Mouse (Mus musculus): Measurements from ENCODE around the gene Grxcr1.

Gene Grxcr1

GRCm38 (mm10) chr5:68031744-68032143 lies at the start of gene Grxcr1:
Gene Grxcr1, plus strand, starts transcription at chr5:68031835.
- DNase-seq (ENCODE audit: low spot score in 2 of 2): no peak

- no peak for DNase-seq (ENCODE audit: low spot score in 2 of 2)
Observed at GRCm38 (mm10) chr5:67981946-67982526, 49.6 kb upstream of the Grxcr1 start.

- DNase-seq (ENCODE audit: low spot score in 2 of 2): no peak
Observed at GRCm38 (mm10) chr5:67990426-67990825, 41.2 kb upstream of the Grxcr1 start.

- no peak for DNase-seq (ENCODE audit: low spot score in 2 of 2)
Observed at GRCm38 (mm10) chr5:68002611-68003010, 29.0 kb upstream of the Grxcr1 start.

GRCm38 (mm10) chr5:68003904-68004303 lies 27.7 kb upstream of the Grxcr1 start:
- DNase-seq (ENCODE audit: low spot score in 2 of 2): no peak

GRCm38 (mm10) chr5:68004419-68004818 lies 27.2 kb upstream of the Grxcr1 start:
- no peak for DNase-seq (ENCODE audit: low spot score in 2 of 2)

GRCm38 (mm10) chr5:68007074-68007473 lies 24.6 kb upstream of the Grxcr1 start:
- DNase-seq (ENCODE audit: low spot score in 2 of 2): no peak

GRCm38 (mm10) chr5:68011569-68011968 lies 20.1 kb upstream of the Grxcr1 start:
- DNase-seq (ENCODE audit: low spot score in 2 of 2): no peak

- DNase-seq (ENCODE audit: low spot score in 2 of 2): peak; percentile 52 to 85
Observed at GRCm38 (mm10) chr5:68012618-68013017, 19.0 kb upstream of the Grxcr1 start.

- DNase-seq (ENCODE audit: low spot score in 2 of 2): no peak
Observed at GRCm38 (mm10) chr5:68020870-68021269, 10.8 kb upstream of the Grxcr1 start.

GRCm38 (mm10) chr5:68026658-68027422 lies 4.8 kb upstream of the Grxcr1 start:
- DNase-seq (ENCODE audit: low spot score in 2 of 2): no peak

GRCm38 (mm10) chr5:68027474-68027873 lies 4.2 kb upstream of the Grxcr1 start:
- no peak for DNase-seq (ENCODE audit: low spot score in 2 of 2)

GRCm38 (mm10) chr5:68033345-68033744 lies 1.7 kb downstream of the Grxcr1 start:
- DNase-seq (ENCODE audit: low spot score in 2 of 2): no peak

- DNase-seq (ENCODE audit: low spot score in 2 of 2): no peak
Observed at GRCm38 (mm10) chr5:68039077-68039476, 7.4 kb downstream of the Grxcr1 start.

- no peak for DNase-seq (ENCODE audit: low spot score in 2 of 2)
Observed at GRCm38 (mm10) chr5:68043339-68043738, 11.7 kb downstream of the Grxcr1 start.

GRCm38 (mm10) chr5:68048783-68049182 lies 17.1 kb downstream of the Grxcr1 start:
- no peak for DNase-seq (ENCODE audit: low spot score in 2 of 2)

GRCm38 (mm10) chr5:68049536-68049935 lies 17.9 kb downstream of the Grxcr1 start:
- no peak for DNase-seq (ENCODE audit: low spot score in 2 of 2)

GRCm38 (mm10) chr5:68051101-68051500 lies 19.5 kb downstream of the Grxcr1 start:
- DNase-seq (ENCODE audit: low spot score in 2 of 2): no peak

- no peak for DNase-seq (ENCODE audit: low spot score in 2 of 2)
Observed at GRCm38 (mm10) chr5:68057574-68057973, 25.9 kb downstream of the Grxcr1 start.

- DNase-seq (ENCODE audit: low spot score in 2 of 2): no peak
Observed at GRCm38 (mm10) chr5:68068694-68069093, 37.1 kb downstream of the Grxcr1 start.

GRCm38 (mm10) chr5:68070308-68070707 lies 38.7 kb downstream of the Grxcr1 start:
- DNase-seq (ENCODE audit: low spot score in 2 of 2): no peak

GRCm38 (mm10) chr5:68071857-68072256 lies 40.2 kb downstream of the Grxcr1 start:
- no peak for DNase-seq (ENCODE audit: low spot score in 2 of 2)

GRCm38 (mm10) chr5:68086535-68087098 lies 55.0 kb downstream of the Grxcr1 start:
- no peak for DNase-seq (ENCODE audit: low spot score in 2 of 2)
